Comparison of ENCODE assay signal across 20 mouse cellular contexts in the genomic region with DNA sequence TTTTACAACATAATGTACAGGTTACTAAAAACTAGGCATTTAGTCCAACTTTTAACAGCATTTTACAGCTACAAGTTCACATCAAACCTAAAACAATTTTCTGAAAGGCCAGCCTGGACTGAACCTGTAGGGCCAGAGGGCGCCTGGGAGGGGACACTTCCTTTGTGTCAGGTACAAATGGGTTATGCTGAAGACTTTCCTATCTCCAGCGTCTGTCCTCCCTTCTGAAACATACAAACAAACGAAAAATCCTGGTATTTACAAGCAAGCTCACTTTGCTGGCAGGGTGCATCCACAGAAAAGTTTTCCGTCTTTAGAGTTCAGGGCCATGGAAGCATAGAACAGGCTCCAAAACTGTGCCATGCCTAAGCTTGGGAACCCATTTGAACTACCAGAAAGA. TPM values are rescaled to one million over a fixed set of nuclear protein-coding genes. Genes with fewer than 3 reads are reported as not detected.
DNase-seq lines count a peak whose midpoint lies in the region; ATAC-seq and TF ChIP-seq lines count a peak whose summit lies in the region.
"Had no signal": no experiment of that assay in that cellular context is flagged by ENCODE, and none has a peak within 500 bp of the region (broad histone marks: within the 10 kb centered on the region; RNA-seq: fewer than 3 reads in every experiment).

No protein-coding gene starts in this region.

- H3K4me2 ChIP-seq in limb, embryonic 11.5 days (ENCODE audit: low read depth, severe bottlenecking): no peak overlapping the region
- H3K4me2 ChIP-seq in midbrain, embryonic 11.5 days: no peak overlapping the region
- H3K4me2 ChIP-seq in midbrain, postnatal 0 days (ENCODE audit: low read depth, low read length, poor library complexity, severe bottlenecking): no peak overlapping the region
- H3K4me2 ChIP-seq in forebrain, embryonic 11.5 days (ENCODE audit: low read depth, low read length, severe bottlenecking): no peak overlapping the region; the same call in 1 of the 2 replicates
- H3K4me2 ChIP-seq in forebrain, embryonic 16.5 days (ENCODE audit: low read length): no peak overlapping the region
- H3K4me2 ChIP-seq: hindbrain, embryonic 12.5 days had no signal

- no peak for ATAC-seq in limb, embryonic 11.5 days (ENCODE audit: insufficient number of reproducible peaks, low FRiP score, low TSS enrichment, low read depth)
- no peak for ATAC-seq in midbrain, embryonic 11.5 days (ENCODE audit: low FRiP score)
- ATAC-seq in midbrain, postnatal 0 days (ENCODE audit: low FRiP score): no peak
- no peak for ATAC-seq in forebrain, embryonic 11.5 days (replicated peaks; ENCODE audit: low FRiP score)
- no peak for ATAC-seq in forebrain, embryonic 16.5 days

- no peak overlapping the region for H3K27ac ChIP-seq in limb, embryonic 11.5 days (replicated peaks; ENCODE audit: low read depth, low read length)
- no peak overlapping the region for H3K27ac ChIP-seq in limb, embryonic 10.5 days
- no peak overlapping the region for H3K27ac ChIP-seq in midbrain, embryonic 11.5 days (ENCODE audit: low read depth, low read length)
- H3K27ac ChIP-seq in midbrain, postnatal 0 days (ENCODE audit: low read depth, low read length): no peak overlapping the region
- H3K27ac ChIP-seq in forebrain, embryonic 11.5 days (ENCODE audit: low read depth, low read length): no peak overlapping the region
- H3K27ac ChIP-seq in forebrain, embryonic 16.5 days (ENCODE audit: low read length): no peak overlapping the region
- H3K27ac ChIP-seq: embryonic facial prominence, embryonic 15.5 days; hindbrain, embryonic 12.5 days had no signal

- peak; percentile 45 for DNase-seq in limb, embryonic 11.5 days (ENCODE audit: low spot score)
- DNase-seq in limb, embryonic 10.5 days (ENCODE audit: low spot score): no peak
- peak; percentile 96 for DNase-seq in midbrain, embryonic 11.5 days (ENCODE audit: low spot score, missing footprints)
- DNase-seq in midbrain, postnatal 0 days (ENCODE audit: low spot score): no peak
- no peak for DNase-seq in forebrain, embryonic 11.5 days (ENCODE audit: low spot score)
- no peak for DNase-seq in gastrocnemius, postnatal 10 days
- DNase-seq: adrenal gland, adult 2 months; cerebellum, adult 9-10 months; kidney, adult 8-10 months; kidney, postnatal 14 days; liver; right cerebral cortex, adult 18-20 months; thymus, postnatal 25 days had no signal

- H3K9me3 ChIP-seq in limb, embryonic 11.5 days (ENCODE audit: control insufficient read depth, low read length): no peaks in the 10 kb centered on the region
- H3K9me3 ChIP-seq in limb, embryonic 10.5 days (replicated peaks): no peaks in the 10 kb centered on the region
- H3K9me3 ChIP-seq in midbrain, embryonic 11.5 days (ENCODE audit: control insufficient read depth, low read length): no peaks in the 10 kb centered on the region
- H3K9me3 ChIP-seq in midbrain, postnatal 0 days (ENCODE audit: low read length): no peaks in the 10 kb centered on the region
- H3K9me3 ChIP-seq in forebrain, embryonic 11.5 days (ENCODE audit: control insufficient read depth, low read length): no peaks in the 10 kb centered on the region
- H3K9me3 ChIP-seq in forebrain, embryonic 16.5 days (ENCODE audit: control insufficient read depth, low read length): no peaks in the 10 kb centered on the region
- H3K9me3 ChIP-seq: embryonic facial prominence, embryonic 15.5 days; hindbrain, embryonic 12.5 days had no signal

- no peak overlapping the region for H3K9ac ChIP-seq in limb, embryonic 11.5 days (ENCODE audit: low read length)
- no peak overlapping the region for H3K9ac ChIP-seq in midbrain, embryonic 11.5 days (ENCODE audit: low read length)
- no peak overlapping the region for H3K9ac ChIP-seq in midbrain, postnatal 0 days (replicated peaks; ENCODE audit: low read length, poor library complexity, severe bottlenecking)
- peak overlapping the region; percentile 10; the same call in 1 of the 2 replicates for H3K9ac ChIP-seq in forebrain, embryonic 11.5 days (ENCODE audit: low read length)
- H3K9ac ChIP-seq in forebrain, embryonic 16.5 days (replicated peaks; ENCODE audit: low read depth, low read length): no peak overlapping the region
- H3K9ac ChIP-seq: embryonic facial prominence, embryonic 15.5 days; hindbrain, embryonic 12.5 days had no signal

- no peak for TF ChIP-seq CTCF in midbrain, postnatal 0 days (IDR thresholded peaks at IDR 0.05)

- no peaks in the 10 kb centered on the region for H3K36me3 ChIP-seq in limb, embryonic 11.5 days (ENCODE audit: control insufficient read depth, insufficient read depth, low read length)
- H3K36me3 ChIP-seq in limb, embryonic 10.5 days: no peaks in the 10 kb centered on the region
- no peaks in the 10 kb centered on the region for H3K36me3 ChIP-seq in midbrain, embryonic 11.5 days (ENCODE audit: control insufficient read depth, insufficient read depth, low read length)
- no peaks in the 10 kb centered on the region for H3K36me3 ChIP-seq in midbrain, postnatal 0 days (ENCODE audit: insufficient read depth, low read length)
- H3K36me3 ChIP-seq in forebrain, embryonic 11.5 days (ENCODE audit: control insufficient read depth, insufficient read depth, low read length): no peaks in the 10 kb centered on the region; the same call in 1 of the 2 replicates
- no peaks in the 10 kb centered on the region for H3K36me3 ChIP-seq in forebrain, embryonic 16.5 days (ENCODE audit: control insufficient read depth, insufficient read depth)
- H3K36me3 ChIP-seq: embryonic facial prominence, embryonic 15.5 days; hindbrain, embryonic 12.5 days had no signal

- peaks cover 92% of the 10 kb centered on the region for H3K27me3 ChIP-seq in limb, embryonic 11.5 days (ENCODE audit: control insufficient read depth, insufficient read depth, low read length)
- H3K27me3 ChIP-seq in limb, embryonic 10.5 days (ENCODE audit: low read depth, poor library complexity, severe bottlenecking): peaks cover 100% of the 10 kb centered on the region
- peaks cover 96% of the 10 kb centered on the region for H3K27me3 ChIP-seq in midbrain, embryonic 11.5 days (ENCODE audit: control insufficient read depth, insufficient read depth, low read length)
- peaks cover 89% of the 10 kb centered on the region for H3K27me3 ChIP-seq in midbrain, postnatal 0 days (ENCODE audit: insufficient read depth, low read length)
- H3K27me3 ChIP-seq in forebrain, embryonic 11.5 days (ENCODE audit: control insufficient read depth, insufficient read depth, low read length): peaks cover 91% of the 10 kb centered on the region
- H3K27me3 ChIP-seq in forebrain, embryonic 16.5 days (replicated peaks; ENCODE audit: control insufficient read depth, insufficient read depth, low read length): peaks cover 77% of the 10 kb centered on the region

- no peak overlapping the region for H3K4me3 ChIP-seq in limb, embryonic 11.5 days (ENCODE audit: low read depth, low read length)
- H3K4me3 ChIP-seq in limb, embryonic 10.5 days: no peak overlapping the region
- no peak overlapping the region for H3K4me3 ChIP-seq in midbrain, embryonic 11.5 days (ENCODE audit: low read depth, low read length)
- no peak overlapping the region for H3K4me3 ChIP-seq in midbrain, postnatal 0 days (ENCODE audit: low read depth, low read length)
- H3K4me3 ChIP-seq in forebrain, embryonic 11.5 days (ENCODE audit: low read depth, low read length): peak overlapping the region; percentile 40
- peak overlapping the region; percentile 5; the same call in 1 of the 2 replicates for H3K4me3 ChIP-seq in forebrain, embryonic 16.5 days (replicated peaks; ENCODE audit: low read length)
- H3K4me3 ChIP-seq: hindbrain, embryonic 12.5 days had no signal

- 2% methylated on average over 4 of the region's 4 CpGs for WGBS in limb, embryonic 11.5 days
- WGBS in limb, embryonic 10.5 days: 2% methylated on average over 4 of the region's 4 CpGs
- 0% methylated on average over 4 of the region's 4 CpGs for WGBS in midbrain, embryonic 11.5 days
- WGBS in midbrain, postnatal 0 days: 5% methylated on average over 4 of the region's 4 CpGs
- WGBS in forebrain, embryonic 11.5 days: 0% methylated on average over 4 of the region's 4 CpGs
- WGBS in forebrain, embryonic 16.5 days: 2% methylated on average over 4 of the region's 4 CpGs

- peaks cover 8% of the 10 kb centered on the region; the same call in 1 of the 2 replicates for H3K4me1 ChIP-seq in limb, embryonic 11.5 days (ENCODE audit: control insufficient read depth, insufficient read depth, low read length)
- peaks cover 35% of the 10 kb centered on the region for H3K4me1 ChIP-seq in limb, embryonic 10.5 days
- H3K4me1 ChIP-seq in midbrain, embryonic 11.5 days (ENCODE audit: control insufficient read depth, insufficient read depth, low read length): peaks cover 2% of the 10 kb centered on the region; the same call in 1 of the 2 replicates
- H3K4me1 ChIP-seq in midbrain, postnatal 0 days (ENCODE audit: insufficient read depth, low read length): 0 out of 2 replicates have a peak, but pooled peaks cover 2% of the 10 kb centered on the region
- no peaks in the 10 kb centered on the region for H3K4me1 ChIP-seq in forebrain, embryonic 11.5 days (replicated peaks; ENCODE audit: control insufficient read depth, insufficient read depth, low read length)
- H3K4me1 ChIP-seq in forebrain, embryonic 16.5 days (replicated peaks; ENCODE audit: control insufficient read depth, insufficient read depth, low read length): peaks cover 21% of the 10 kb centered on the region

RNA-seq across cellular contexts. Expression of a gene that starts 4.6 kb away (rescaled TPM):
- polyA plus RNA-seq in limb, embryonic 11.5 days (2014; fragmentation: Nextera tagmentation; extraction: Ambion mirVana): not detected in 2 replicates
- not detected in 2 replicates for polyA plus RNA-seq in limb, embryonic 10.5 days (2016; fragmentation: Nextera tagmentation; extraction: Ambion mirVana)
- polyA plus RNA-seq in midbrain, embryonic 11.5 days (2014; fragmentation: Nextera tagmentation; extraction: Ambion mirVana): 5.6 and 7.0 TPM in 2 replicates
- total RNA-seq in midbrain, postnatal 0 days (2014; rRNA removed): 0.19 and 1.6 TPM in 2 replicates
- 5.1 and 7.6 TPM in 2 replicates for polyA plus RNA-seq in midbrain, postnatal 0 days (2015; fragmentation: Nextera tagmentation; extraction: Ambion mirVana)
- polyA plus RNA-seq in forebrain, embryonic 11.5 days (2014; fragmentation: Nextera tagmentation; extraction: Ambion mirVana): 36.6 and 45.7 TPM in 2 replicates
- polyA plus RNA-seq in forebrain, embryonic 16.5 days (2015; fragmentation: Nextera tagmentation; extraction: Ambion mirVana): 4.7 and 8.1 TPM in 2 replicates
- not detected for total RNA-seq in gastrocnemius, postnatal 10 days (2021)
- total RNA-seq: adrenal gland, adult 2 months; common myeloid progenitor, adult 5-6 weeks; gastrocnemius, postnatal 4 days had no signal
- polyA plus RNA-seq: adrenal gland, adult 2 months; C2C12; embryonic facial prominence, embryonic 15.5 days; liver, embryonic 16.5 days had no signal

Comparison
In these comparisons a context has a peak if more than half of its experiments do, and no peak if none do; other contexts are left out.
1. DNase-seq: peak in limb, embryonic 11.5 days (single experiment) and midbrain, embryonic 11.5 days (single experiment); none in limb, embryonic 10.5 days (single experiment), midbrain, postnatal 0 days (single experiment), forebrain, embryonic 11.5 days (single experiment) and gastrocnemius, postnatal 10 days (single experiment).
2. H3K4me3 ChIP-seq: peak in forebrain, embryonic 11.5 days (single experiment) and forebrain, embryonic 16.5 days (single experiment); none in limb, embryonic 11.5 days (single experiment), limb, embryonic 10.5 days (single experiment), midbrain, embryonic 11.5 days (single experiment) and midbrain, postnatal 0 days (single experiment).